Mouse (Mus musculus) ES-E14 (cell line): ENCODE results near the gene Aqp7.

Source experiments
- CHD2 ChIP-seq: IDR thresholded peaks from 2 replicates; pipeline ENCODE4 v1.6.1; 2014; ENCODE audit warnings: mild to moderate bottlenecking, low read depth, low read length, inconsistent platforms
- MAFK ChIP-seq: IDR thresholded peaks from 2 replicates; pipeline ENCODE4 v1.6.1; 2014; ENCODE audit warnings: mild to moderate bottlenecking, low read depth, low read length, inconsistent platforms; ENCODE audit not compliant: insufficient read depth
- ZNF384 ChIP-seq: IDR thresholded peaks from 2 replicates; pipeline ENCODE4 v1.6.1; 2012; ENCODE audit warnings: low read depth, low read length, inconsistent platforms

DNA sequence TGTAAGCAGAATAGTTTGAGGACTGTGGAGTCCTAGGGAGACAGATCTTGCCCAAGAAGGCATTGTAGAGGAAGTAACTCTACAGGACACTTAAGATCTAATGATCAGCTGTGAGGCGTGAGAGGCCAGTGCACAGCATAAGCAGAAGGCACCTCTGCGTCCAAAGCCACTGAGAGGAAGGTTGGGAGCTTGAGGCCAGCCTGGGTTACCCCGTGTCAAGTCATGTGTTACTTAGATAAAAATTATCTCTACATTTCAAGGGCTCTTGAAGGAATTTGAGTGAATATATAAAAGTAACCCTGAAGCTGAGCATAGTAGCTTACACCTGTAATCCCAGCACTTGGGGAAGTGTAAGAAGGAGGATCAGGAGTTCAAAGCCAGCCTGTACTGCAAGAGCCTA is 34.6 kb downstream of the Aqp7 start:
- TF ChIP-seq CHD2 (no peak), MAFK (no peak), ZNF384 (no peak)
